ENCODE assay signal across 23 mouse cellular contexts in the genomic region with DNA sequence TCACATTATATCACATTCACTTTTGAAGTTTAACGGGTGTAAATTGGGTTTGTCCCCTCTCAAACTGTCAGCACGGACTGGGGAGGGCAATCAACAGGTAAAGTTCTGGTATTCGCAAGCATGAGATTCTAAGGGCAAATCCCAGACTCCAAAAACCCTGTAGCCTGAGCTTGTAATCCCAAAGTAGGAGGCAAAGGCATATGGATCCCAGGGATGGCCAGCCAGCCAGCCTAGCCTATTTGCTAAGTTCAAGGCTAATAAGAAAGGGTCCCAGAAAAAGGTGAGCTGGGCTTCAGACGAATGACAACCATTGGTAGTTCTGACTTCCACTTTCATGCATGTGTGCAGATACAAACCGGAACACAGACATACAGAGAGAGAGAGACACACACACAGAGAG. TPM values are rescaled to one million over a fixed set of nuclear protein-coding genes. Genes with fewer than 3 reads are reported as not detected.
DNase-seq lines count a peak whose midpoint lies in the region; ATAC-seq and TF ChIP-seq lines count a peak whose summit lies in the region.
"Had no signal": no experiment of that assay in that cellular context is flagged by ENCODE, and none has a peak within 500 bp of the region (broad histone marks: within the 10 kb centered on the region; RNA-seq: fewer than 3 reads in every experiment).

No protein-coding gene starts in this region.

- no peaks in the 10 kb centered on the region for H3K27me3 ChIP-seq in forebrain, postnatal 0 days (ENCODE audit: insufficient read depth, low read length)
- no peaks in the 10 kb centered on the region for H3K27me3 ChIP-seq in forebrain, embryonic 16.5 days (replicated peaks; ENCODE audit: control insufficient read depth, insufficient read depth, low read length)
- H3K27me3 ChIP-seq in liver, embryonic 11.5 days (replicated peaks; ENCODE audit: control insufficient read depth, insufficient read depth, low read length): no peaks in the 10 kb centered on the region; the same call in 1 of the 2 replicates
- peaks cover 28% of the 10 kb centered on the region for H3K27me3 ChIP-seq in liver, embryonic 15.5 days

- H3K27ac ChIP-seq in forebrain, postnatal 0 days (ENCODE audit: low read depth, low read length): no peak overlapping the region
- no peak overlapping the region for H3K27ac ChIP-seq in forebrain, embryonic 16.5 days (ENCODE audit: low read length)
- no peak overlapping the region for H3K27ac ChIP-seq in liver, embryonic 11.5 days (ENCODE audit: low read depth, low read length)
- no peak overlapping the region for H3K27ac ChIP-seq in liver, embryonic 15.5 days (replicated peaks)
- H3K27ac ChIP-seq: embryonic facial prominence, embryonic 12.5 days; forebrain, embryonic 10.5 days had no signal

- no peak for TF ChIP-seq CTCF in forebrain, postnatal 0 days (IDR thresholded peaks at IDR 0.05; ENCODE audit: low read depth)

- no peak overlapping the region for H3K9ac ChIP-seq in forebrain, postnatal 0 days
- H3K9ac ChIP-seq in forebrain, embryonic 16.5 days (replicated peaks; ENCODE audit: low read depth, low read length): no peak overlapping the region
- no peak overlapping the region for H3K9ac ChIP-seq in liver, embryonic 11.5 days (ENCODE audit: low read depth, low read length)
- no peak overlapping the region for H3K9ac ChIP-seq in liver, embryonic 15.5 days

- no peak for ATAC-seq in forebrain, postnatal 0 days
- no peak for ATAC-seq in forebrain, embryonic 16.5 days
- no peak for ATAC-seq in liver, embryonic 11.5 days (replicated peaks; ENCODE audit: low FRiP score)
- ATAC-seq in liver, embryonic 15.5 days (ENCODE audit: insufficient read depth): no peak

- no peak for DNase-seq in forebrain, postnatal 0 days
- DNase-seq in liver, embryonic 11.5 days (ENCODE audit: low spot score): no peak
- DNase-seq in liver (no peak), MN1 (ENCODE audit: low spot score) (no peak)
- DNase-seq in B cell, adult 2 months: peak; percentile 6 to 27
- no peak for DNase-seq in lung, postnatal 14 days
- DNase-seq: adrenal gland, postnatal 10 days; cerebellum, adult 11 months; cerebellum, adult 9-10 months; cerebellum, postnatal 36 days; gastrocnemius, postnatal 14 days; heart, postnatal 10 days; kidney, postnatal 14 days; layer of hippocampus, adult 9-11 months; right cerebral cortex, postnatal 25 days; thymus, adult 18-20 months; thymus, postnatal 36 days had no signal

- H3K9me3 ChIP-seq in forebrain, postnatal 0 days (ENCODE audit: low read length): no peaks in the 10 kb centered on the region
- no peaks in the 10 kb centered on the region for H3K9me3 ChIP-seq in forebrain, embryonic 16.5 days (ENCODE audit: control insufficient read depth, low read length)
- H3K9me3 ChIP-seq in liver, embryonic 11.5 days (ENCODE audit: control insufficient read depth, low read length): no peaks in the 10 kb centered on the region
- no peaks in the 10 kb centered on the region for H3K9me3 ChIP-seq in liver, embryonic 15.5 days (replicated peaks)
- H3K9me3 ChIP-seq: embryonic facial prominence, embryonic 12.5 days; forebrain, embryonic 10.5 days; heart, embryonic 10.5 days; midbrain, embryonic 10.5 days had no signal

- no peak overlapping the region for H3K4me3 ChIP-seq in forebrain, postnatal 0 days (ENCODE audit: low read depth, low read length)
- no peak overlapping the region for H3K4me3 ChIP-seq in forebrain, embryonic 16.5 days (replicated peaks; ENCODE audit: low read length)
- no peak overlapping the region for H3K4me3 ChIP-seq in liver, embryonic 11.5 days (ENCODE audit: low read depth, low read length)
- H3K4me3 ChIP-seq in liver, embryonic 15.5 days (replicated peaks): no peak overlapping the region

- no peaks in the 10 kb centered on the region for H3K4me1 ChIP-seq in forebrain, postnatal 0 days (ENCODE audit: insufficient read depth)
- H3K4me1 ChIP-seq in forebrain, embryonic 16.5 days (replicated peaks; ENCODE audit: control insufficient read depth, insufficient read depth, low read length): peaks cover 7% of the 10 kb centered on the region
- H3K4me1 ChIP-seq in liver, embryonic 11.5 days (replicated peaks; ENCODE audit: control insufficient read depth, insufficient read depth, low read length): 0 out of 2 replicates have a peak, but pooled peaks cover 3% of the 10 kb centered on the region
- peaks cover 8% of the 10 kb centered on the region for H3K4me1 ChIP-seq in liver, embryonic 15.5 days (replicated peaks)
- H3K4me1 ChIP-seq: embryonic facial prominence, embryonic 12.5 days had no signal

- WGBS in forebrain, postnatal 0 days: 79% methylated on average over 5 of the region's 5 CpGs
- WGBS in forebrain, embryonic 16.5 days: 77% methylated on average over 5 of the region's 5 CpGs
- WGBS in liver, embryonic 11.5 days: 66% methylated on average over 5 of the region's 5 CpGs
- WGBS in liver, embryonic 15.5 days (ENCODE audit: insufficient replicate concordance): 56% methylated on average over 5 of the region's 5 CpGs

- H3K4me2 ChIP-seq in forebrain, postnatal 0 days (ENCODE audit: low read depth): peak overlapping the region; percentile 100; the same call in 1 of the 2 replicates
- no peak overlapping the region for H3K4me2 ChIP-seq in forebrain, embryonic 16.5 days (ENCODE audit: low read length)
- H3K4me2 ChIP-seq in liver, embryonic 11.5 days: peak overlapping the region; percentile 99; the same call in 1 of the 2 replicates
- H3K4me2 ChIP-seq in liver, embryonic 15.5 days: peak overlapping the region; percentile 92

- H3K36me3 ChIP-seq in forebrain, postnatal 0 days (ENCODE audit: insufficient read depth): no peaks in the 10 kb centered on the region
- no peaks in the 10 kb centered on the region for H3K36me3 ChIP-seq in forebrain, embryonic 16.5 days (ENCODE audit: control insufficient read depth, insufficient read depth)
- H3K36me3 ChIP-seq in liver, embryonic 11.5 days (ENCODE audit: control insufficient read depth, insufficient read depth, low read length): no peaks in the 10 kb centered on the region
- H3K36me3 ChIP-seq in liver, embryonic 15.5 days (replicated peaks): no peaks in the 10 kb centered on the region
- H3K36me3 ChIP-seq: embryonic facial prominence, embryonic 12.5 days; forebrain, embryonic 10.5 days; heart, embryonic 10.5 days; midbrain, embryonic 10.5 days had no signal

RNA-seq across cellular contexts. Expression of gene Enpp1, which starts 0.9 kb away (rescaled TPM):
- 3.7 and 6.1 TPM in 2 replicates for total RNA-seq in forebrain, postnatal 0 days (2014; rRNA removed)
- 2.2 TPM in 2 replicates for polyA plus RNA-seq in forebrain, postnatal 0 days (2015; fragmentation: Nextera tagmentation; extraction: Ambion mirVana)
- polyA plus RNA-seq in forebrain, embryonic 16.5 days (2015; fragmentation: Nextera tagmentation; extraction: Ambion mirVana): 0.99 and 2.3 TPM in 2 replicates
- polyA plus RNA-seq in liver, embryonic 11.5 days (2014; fragmentation: Nextera tagmentation; extraction: Ambion mirVana): 2.7 TPM in 2 replicates
- 2.0 and 2.5 TPM in 2 replicates for polyA plus RNA-seq in liver, embryonic 15.5 days (2015; fragmentation: Nextera tagmentation; extraction: Ambion mirVana)

Comparison
In these comparisons a context has a peak if more than half of its experiments do, and no peak if none do; other contexts are left out.
1. DNase-seq: peak in B cell, adult 2 months (2 of 2); none in forebrain, postnatal 0 days (single experiment), liver, embryonic 11.5 days (single experiment), liver (single experiment), lung, postnatal 14 days (single experiment) and MN1 (single experiment).